Mouse (Mus musculus): ENCODE measurements at regions not wholly inside any gene's neighbourhood (a gene's known extent, or its start where the extent isn't known, plus 50 kb on each side); places are given as distances from the start of the nearest gene placed in this dataset.

GRCm38 (mm10) chr3:52685434-52686181 lies 331.4 kb downstream of the Cog6 start:
- DNase-seq: no peak

- DNase-seq: no peak
Observed at GRCm38 (mm10) chr3:52680824-52681388, 336.1 kb downstream of the Cog6 start.

- DNase-seq: no peak
Observed at GRCm38 (mm10) chr3:52676886-52677670, 340.0 kb downstream of the Cog6 start.

- no peak for DNase-seq
Observed at GRCm38 (mm10) chr3:52670628-52671028, 346.4 kb downstream of the Cog6 start.

- no peak for DNase-seq
Observed at GRCm38 (mm10) chr3:52663161-52663602, 353.9 kb downstream of the Cog6 start.

GRCm38 (mm10) chr3:52662164-52662908 lies 354.7 kb downstream of the Cog6 start:
- DNase-seq: no peak

- no peak for DNase-seq
Observed at GRCm38 (mm10) chr3:52653006-52653405, 364.0 kb downstream of the Cog6 start.

- no peak for DNase-seq
Observed at GRCm38 (mm10) chr3:52652476-52652870, 364.6 kb downstream of the Cog6 start.

- no peak for DNase-seq
Observed at GRCm38 (mm10) chr3:52651862-52652475, 365.1 kb downstream of the Cog6 start.

GRCm38 (mm10) chr3:52650071-52650470 lies 367.0 kb downstream of the Cog6 start:
- peak; percentile 41 for DNase-seq

GRCm38 (mm10) chr3:52648836-52649500 lies 368.1 kb downstream of the Cog6 start:
- DNase-seq: no peak

GRCm38 (mm10) chr3:52647900-52648299 lies 369.1 kb downstream of the Cog6 start:
- peak; percentile 78 for DNase-seq

- DNase-seq: peak; percentile 37
Observed at GRCm38 (mm10) chr3:52647161-52647692, 369.8 kb downstream of the Cog6 start.

- DNase-seq: no peak
Observed at GRCm38 (mm10) chr3:52645156-52645555, 371.9 kb downstream of the Cog6 start.

GRCm38 (mm10) chr3:52644178-52645128 lies 372.6 kb downstream of the Cog6 start:
- DNase-seq: peak; percentile 47

GRCm38 (mm10) chr3:52643796-52644177 lies 373.2 kb downstream of the Cog6 start:
- peak; percentile 42 for DNase-seq

GRCm38 (mm10) chr3:52643100-52643551 lies 373.9 kb downstream of the Cog6 start:
- no peak for DNase-seq

GRCm38 (mm10) chr3:52641226-52642181 lies 373.4 kb downstream of the Foxo1 start:
- no peak for DNase-seq
